Mouse (Mus musculus) T-helper 17 cell (primary cell): ENCODE measurements around the gene Naxd.

ENCODE experiments used
- in situ Hi-C, 2 experiments: fragments of 300-600 bp; cut with MboI, MseI; formaldehyde crosslinking; loops; 1 replicate in 1 of 2; 2 replicates in 1 of 2; pipeline ENCODE4 v1.15.1; 2025; ENCODE audit warnings: high pct_unique_total_duplicates in 2 of 2

Gene Naxd

GRCm38 (mm10) chr8:11551497-11551896 is 54.2 kb downstream of the Naxd start:
- in situ Hi-C loops = loop anchor here (10.0 kb wide), 2 partner anchors 547 to 1553 kb away; partner anchors contain the start of genes Cul4a (in 2 of the 2), Pcid2 (in 2 of the 2) and Irs2 (in 1 of the 2)

- in situ Hi-C loops = loop anchor here (10.0 kb wide), 2 partner anchors 548 to 1552 kb away; partner anchors contain the start of genes Cul4a (in 2 of the 2), Pcid2 (in 2 of the 2) and Irs2 (in 1 of the 2)
Measured at GRCm38 (mm10) chr8:11552390-11552789, 55.1 kb downstream of the Naxd start.

GRCm38 (mm10) chr8:11554799-11555719 is 57.8 kb downstream of the Naxd start, which contains the start of gene Ing1:
Gene Ing1, plus strand, starts transcription at chr8:11555571.
- in situ Hi-C loops = loop anchor here (10.0 kb wide), 2 partner anchors 550 to 1550 kb away; partner anchors contain the start of genes Cul4a (in 2 of the 2), Pcid2 (in 2 of the 2) and Irs2 (in 1 of the 2)

- in situ Hi-C loops = loop anchor here (10.0 kb wide), 2 partner anchors 551 to 1549 kb away; partner anchors contain the start of genes Cul4a (in 2 of the 2), Pcid2 (in 2 of the 2) and Irs2 (in 1 of the 2)
Measured at GRCm38 (mm10) chr8:11555720-11556591, 58.6 kb downstream of the Naxd start.

GRCm38 (mm10) chr8:11556691-11557423 is 59.6 kb downstream of the Naxd start:
- in situ Hi-C loops = loop anchor here (10.0 kb wide), 2 partner anchors 552 to 1548 kb away; partner anchors contain the start of genes Cul4a (in 2 of the 2), Pcid2 (in 2 of the 2) and Irs2 (in 1 of the 2)

GRCm38 (mm10) chr8:11557424-11557767 is 60.1 kb downstream of the Naxd start:
- in situ Hi-C loops = loop anchor here (10.0 kb wide), 2 partner anchors 553 to 1547 kb away; partner anchors contain the start of genes Cul4a (in 2 of the 2), Pcid2 (in 2 of the 2) and Irs2 (in 1 of the 2)

GRCm38 (mm10) chr8:11557768-11558629 is 60.7 kb downstream of the Naxd start:
- in situ Hi-C loops = loop anchor here (10.0 kb wide), 2 partner anchors 553 to 1547 kb away; partner anchors contain the start of genes Cul4a (in 2 of the 2), Pcid2 (in 2 of the 2) and Irs2 (in 1 of the 2)

- in situ Hi-C loops = loop anchor here (10.0 kb wide), 2 partner anchors 555 to 1545 kb away; partner anchors contain the start of genes Cul4a (in 2 of the 2), Pcid2 (in 2 of the 2) and Irs2 (in 1 of the 2)
Measured at GRCm38 (mm10) chr8:11559511-11559910, 62.2 kb downstream of the Naxd start.

- in situ Hi-C loops = no loop called here
Measured at GRCm38 (mm10) chr8:11560220-11560619, 62.9 kb downstream of the Naxd start.

- in situ Hi-C loops = no loop called here
Measured at GRCm38 (mm10) chr8:11564236-11564635, 66.9 kb downstream of the Naxd start.
